Mouse (Mus musculus): ENCODE data around the gene Wnt7a. TPM values are rescaled to one million over a fixed set of nuclear protein-coding genes. Genes with fewer than 3 reads are reported as not detected.

Gene Wnt7a
- polyA plus RNA-seq, 1 experiment from 2014 or later, result not detected

Other genes with a start within 250 kb of the Wnt7a start
- 127 and 144 TPM in 2 replicates for gene Fbln2, start 198.9 kb downstream of the Wnt7a start, polyA plus RNA-seq (2014; fragmentation: Nextera tagmentation; extraction: Ambion mirVana)
- gene Chchd4, start 62.2 kb upstream of the Wnt7a start, polyA plus RNA-seq (2014; fragmentation: Nextera tagmentation; extraction: Ambion mirVana), result 32.5 TPM in 2 replicates
- gene Tmem43, start 62.3 kb upstream of the Wnt7a start, polyA plus RNA-seq (2014; fragmentation: Nextera tagmentation; extraction: Ambion mirVana), result 27.1 and 27.3 TPM in 2 replicates
- 9.6 and 12.0 TPM in 2 replicates for gene Xpc, start 104.5 kb upstream of the Wnt7a start, polyA plus RNA-seq (2014; fragmentation: Nextera tagmentation; extraction: Ambion mirVana)
- gene Lsm3, start 104.6 kb upstream of the Wnt7a start, polyA plus RNA-seq (2014; fragmentation: Nextera tagmentation; extraction: Ambion mirVana), result 185 and 193 TPM in 2 replicates